Mouse (Mus musculus) G1E-ER4 (cell line): ENCODE data around the gene Adad1. TPM values are rescaled to one million over a fixed set of nuclear protein-coding genes. Genes with fewer than 3 reads are reported as not detected.

ENCODE experiments used
- GATA1 ChIP-seq: IDR thresholded peaks from one replicate; pipeline ENCODE4 v1.8.0; 2012; ENCODE audit warnings: low read length, inconsistent platforms
- polyA plus RNA-seq: library from polyadenylated mRNA; stranded (reverse); fragments of >175 nt; gene quantifications from 2 replicates; pipeline ENCODE4 v1.2.3, GENCODE M21; 2012

Adad1 gene
- polyA plus RNA-seq, 1 experiment, result not detected

- TF ChIP-seq GATA1, result no peak
Measured at GRCm38 (mm10) chr3:37146810-37147209, 83.5 kb downstream of the Adad1 start.

- TF ChIP-seq GATA1, result no peak
Measured at GRCm38 (mm10) chr3:37152274-37152673, 88.9 kb downstream of the Adad1 start.

- no peak for TF ChIP-seq GATA1
Measured at GRCm38 (mm10) chr3:37153004-37153403, 89.7 kb downstream of the Adad1 start.

- no peak for TF ChIP-seq GATA1
Measured at GRCm38 (mm10) chr3:37154396-37154795, 91.1 kb downstream of the Adad1 start.

GRCm38 (mm10) chr3:37157082-37157481 lies 93.8 kb downstream of the Adad1 start:
- peak; percentile 83 for TF ChIP-seq GATA1

GRCm38 (mm10) chr3:37158246-37158645 lies 94.9 kb downstream of the Adad1 start:
- TF ChIP-seq GATA1, result no peak

- no peak for TF ChIP-seq GATA1
Measured at GRCm38 (mm10) chr3:37161096-37161495, 97.8 kb downstream of the Adad1 start.

- TF ChIP-seq GATA1, result no peak
Measured at GRCm38 (mm10) chr3:37169283-37169682, 106.0 kb downstream of the Adad1 start.

Other genes starting within 250 kb of the Adad1 start
- gene 4932438A13Rik, start 200.4 kb upstream of the Adad1 start, polyA plus RNA-seq, result 2.0 and 3.0 TPM in 2 replicates
- gene Il2, start 62.4 kb downstream of the Adad1 start, polyA plus RNA-seq, result not detected in 2 replicates
- gene Il21, start 169.1 kb downstream of the Adad1 start, polyA plus RNA-seq, result not detected in 2 replicates
- 0.16 and 0.30 TPM in 2 replicates for gene Bbs12, start 249.0 kb downstream of the Adad1 start, polyA plus RNA-seq
- 6.2 and 9.1 TPM in 2 replicates for gene Cetn4, start 249.2 kb downstream of the Adad1 start, polyA plus RNA-seq